Mouse (Mus musculus) cerebellum, postnatal 4 days (tissue): ENCODE measurements around the gene Gm5431.
"Not testable (repeated sequence)": the region's sequence is repeated elsewhere in the genome, so short reads cannot be mapped to it uniquely, and the experiment has no call there.

ENCODE experiments used
- DNase-seq, 2 experiments: peaks; one replicate each; pipeline ENCODE4 v3.0.0; 2022; ENCODE audit warnings: low spot score in 2 of 2, mixed read lengths in 1 of 2

The Gm5431 gene

DNA sequence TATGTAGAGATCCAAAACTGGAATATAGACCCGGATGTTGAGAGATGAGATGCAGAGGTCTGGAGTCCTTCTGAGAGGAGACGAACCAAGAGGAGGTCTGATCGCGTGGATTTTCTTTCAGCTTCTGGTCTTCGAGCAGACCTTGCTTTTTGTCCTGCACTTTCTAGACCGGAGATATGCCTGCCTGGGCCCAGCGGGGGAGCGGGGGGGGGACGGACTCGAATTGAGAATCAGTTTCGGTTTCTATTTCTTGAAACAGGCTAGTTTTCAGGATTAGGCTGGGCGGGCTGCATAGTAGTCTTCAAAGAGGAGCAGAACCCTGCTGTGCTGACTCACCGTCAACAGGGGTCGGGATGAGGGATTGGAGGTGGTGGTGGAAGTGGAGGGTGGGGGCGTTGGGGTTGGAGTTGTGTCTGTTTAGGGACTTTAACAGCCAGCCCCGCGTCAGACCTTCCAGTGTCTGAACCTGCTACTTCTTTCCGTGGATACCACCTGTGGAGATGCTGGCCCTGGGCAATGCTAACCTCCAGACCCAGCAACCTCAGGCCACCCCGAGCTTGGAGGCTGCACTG is 30.7 kb downstream of the Gm5431 start, which contains the start of gene Irgm1:
Irgm1 (minus strand) TSS at position 483 of the 572 bp plus-strand sequence.
- peak in 1 of 2 experiments; percentile 43 for DNase-seq

GRCm38 (mm10) chr11:48870781-48871180 is 31.2 kb downstream of the Gm5431 start:
- DNase-seq, result no peak

DNA sequence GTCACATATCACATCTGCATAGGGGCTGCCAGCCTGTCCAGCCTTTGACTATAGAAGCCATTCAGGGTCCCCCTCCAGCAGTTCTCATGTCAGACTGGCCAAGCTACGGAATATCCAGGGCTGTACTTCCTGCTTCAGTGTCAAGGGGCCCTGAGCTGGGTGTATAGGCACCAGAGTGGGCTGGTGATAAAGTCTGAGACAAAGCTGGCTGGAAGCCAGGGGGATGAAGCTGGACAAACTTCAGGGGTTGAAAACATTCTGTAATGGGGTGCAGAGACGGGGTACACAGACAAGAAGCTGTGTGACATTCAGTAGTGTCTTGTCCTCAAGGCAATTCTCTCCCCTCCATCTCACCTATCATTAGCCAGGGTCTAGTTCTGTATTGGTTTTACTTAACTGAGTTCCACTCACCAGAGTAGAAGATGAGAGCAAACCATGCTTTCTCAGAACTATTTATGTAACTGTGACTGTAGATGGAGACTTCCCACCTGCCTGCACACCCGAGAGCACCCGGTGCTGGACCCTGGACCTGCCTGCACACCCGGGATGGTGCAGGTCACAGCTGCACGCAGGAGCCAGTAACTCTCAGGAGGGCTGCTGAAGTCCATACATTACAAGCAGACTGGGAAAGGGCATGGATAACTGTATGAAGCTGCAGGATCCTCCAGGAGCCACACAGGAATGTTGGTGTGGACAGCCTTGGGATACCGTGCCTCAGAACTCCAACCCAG is 32.5 kb downstream of the Gm5431 start:
- no peak for DNase-seq

DNA sequence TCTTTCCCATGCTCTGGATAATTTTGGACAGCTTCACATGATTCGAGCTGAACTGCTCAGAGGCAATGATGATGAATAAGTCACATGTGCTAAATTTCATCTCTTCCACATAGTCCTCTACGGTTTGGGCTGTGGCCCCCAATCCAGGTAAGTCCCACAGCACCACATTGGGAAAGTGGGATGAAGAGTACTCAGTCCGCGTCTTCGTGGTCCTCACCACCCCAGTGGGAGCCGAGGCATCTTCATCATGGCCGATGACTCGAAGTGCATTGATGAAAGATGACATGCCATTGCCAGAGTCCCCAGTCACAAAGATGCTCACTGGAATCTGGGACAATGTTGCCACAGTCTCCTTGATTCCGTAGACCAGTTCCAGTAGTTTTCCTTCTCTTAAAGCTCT is 35.5 kb downstream of the Gm5431 start:
- DNase-seq, result no peak

GRCm38 (mm10) chr11:48863808-48864207 is 38.2 kb downstream of the Gm5431 start:
- no peak for DNase-seq

DNA sequence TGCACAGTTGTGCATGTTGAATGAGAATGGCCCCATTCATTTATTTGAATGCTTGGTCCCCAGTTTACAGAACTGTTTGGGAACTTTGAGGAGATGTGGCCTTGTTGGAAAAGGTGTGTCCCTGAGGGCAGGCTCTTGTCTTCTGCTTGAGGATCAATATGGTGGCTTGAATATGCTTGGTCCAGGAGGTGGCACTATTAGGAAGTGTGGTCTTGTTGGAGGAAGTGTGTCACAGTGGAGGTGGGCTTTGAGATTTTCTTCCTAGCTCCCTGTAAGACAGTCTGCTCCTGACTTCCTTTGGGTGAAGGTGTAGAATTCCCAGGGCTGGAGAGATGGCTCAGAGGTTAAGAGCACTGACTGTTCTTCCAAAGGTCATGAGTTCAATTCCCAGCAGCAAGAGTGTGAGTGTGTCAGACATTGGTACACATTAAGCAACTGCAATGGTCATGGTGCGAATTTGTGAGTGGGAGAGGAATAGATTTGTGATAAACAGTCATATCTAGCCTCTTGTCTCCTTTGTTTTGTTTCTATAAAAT is 39.2 kb downstream of the Gm5431 start:
- DNase-seq, result no peak

DNA sequence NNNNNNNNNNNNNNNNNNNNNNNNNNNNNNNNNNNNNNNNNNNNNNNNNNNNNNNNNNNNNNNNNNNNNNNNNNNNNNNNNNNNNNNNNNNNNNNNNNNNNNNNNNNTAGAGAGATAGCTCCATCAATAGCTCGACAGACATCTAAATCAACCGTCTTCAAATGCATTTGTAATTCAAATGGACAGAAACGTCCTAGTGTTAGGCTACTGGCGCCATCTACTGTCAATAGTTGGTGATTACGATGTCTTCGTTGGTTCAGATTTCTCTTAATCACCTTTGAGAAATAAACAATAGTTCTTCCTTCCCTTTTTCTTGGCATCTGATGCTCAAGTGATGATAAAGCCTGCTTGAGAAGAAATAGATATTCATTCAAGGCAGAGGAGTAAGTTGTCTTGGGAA is 43.0 kb downstream of the Gm5431 start:
- peak in 1 of 2 experiments; percentile 43 for DNase-seq

GRCm38 (mm10) chr11:48853474-48854180 is 48.4 kb downstream of the Gm5431 start:
- DNase-seq, result peak; percentile 81 to 88

DNA sequence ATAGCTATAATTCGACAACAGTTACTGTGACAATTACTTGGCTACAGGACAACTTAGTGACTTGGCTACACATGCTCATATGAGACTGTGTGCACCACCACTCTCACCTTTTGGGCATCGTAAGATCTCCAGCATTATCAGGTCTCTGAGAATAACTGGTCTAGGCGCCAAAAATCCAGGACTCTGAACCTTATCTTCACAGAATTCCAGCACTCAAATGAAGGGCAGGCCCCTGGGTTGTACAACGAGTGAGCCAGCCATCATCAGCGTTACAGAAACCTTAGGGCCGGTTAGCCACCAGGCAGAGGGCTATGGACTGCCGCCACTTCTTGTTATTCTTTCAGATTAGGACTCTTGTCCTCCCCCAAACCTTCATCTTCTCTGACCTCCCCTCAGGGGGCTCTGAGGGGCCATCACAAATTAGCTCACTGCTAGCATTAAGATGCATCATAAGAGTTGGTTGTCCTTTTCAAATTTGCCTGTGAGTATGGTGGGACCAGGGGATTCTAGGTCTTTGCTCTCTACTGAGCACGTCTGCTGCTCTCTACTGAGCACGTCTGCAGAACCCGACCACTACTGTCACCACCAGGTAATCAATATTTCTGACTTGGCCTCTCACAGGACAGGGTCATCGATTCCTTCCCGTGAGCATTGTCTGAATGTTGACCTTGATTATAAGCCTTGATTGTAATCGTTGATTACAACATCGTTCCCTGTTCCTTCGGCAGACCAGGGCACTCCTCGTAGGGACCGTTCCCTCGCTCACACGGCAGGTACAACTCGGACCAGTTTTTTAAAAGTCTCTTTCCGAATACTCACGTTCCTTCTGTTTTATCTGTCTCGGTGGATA is 49.2 kb downstream of the Gm5431 start:
- no peak for DNase-seq

DNA sequence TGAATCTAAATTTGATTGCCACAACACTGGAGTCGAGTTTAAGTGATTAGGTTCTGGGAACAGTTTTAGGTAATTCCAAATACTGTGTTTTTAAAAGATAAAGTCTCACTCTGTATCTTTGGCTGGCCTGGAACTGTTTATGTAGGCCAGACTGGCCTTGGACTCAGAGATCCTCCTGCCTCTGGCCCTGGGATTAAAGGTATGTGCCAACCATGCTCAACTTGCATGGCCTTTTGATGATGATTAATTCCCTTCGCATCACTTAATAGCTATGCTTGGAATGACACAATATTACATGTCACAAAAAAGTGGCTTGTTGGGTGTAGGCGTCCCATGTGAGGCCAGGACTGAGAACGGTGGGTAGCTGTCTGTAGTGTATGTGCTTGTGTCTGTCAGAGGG is 49.8 kb downstream of the Gm5431 start:
- no peak for DNase-seq

- DNase-seq, result no peak
Measured at GRCm38 (mm10) chr11:48851270-48851995, 50.6 kb downstream of the Gm5431 start.

GRCm38 (mm10) chr11:48850240-48850639 is 51.8 kb downstream of the Gm5431 start:
- no peak for DNase-seq

DNA sequence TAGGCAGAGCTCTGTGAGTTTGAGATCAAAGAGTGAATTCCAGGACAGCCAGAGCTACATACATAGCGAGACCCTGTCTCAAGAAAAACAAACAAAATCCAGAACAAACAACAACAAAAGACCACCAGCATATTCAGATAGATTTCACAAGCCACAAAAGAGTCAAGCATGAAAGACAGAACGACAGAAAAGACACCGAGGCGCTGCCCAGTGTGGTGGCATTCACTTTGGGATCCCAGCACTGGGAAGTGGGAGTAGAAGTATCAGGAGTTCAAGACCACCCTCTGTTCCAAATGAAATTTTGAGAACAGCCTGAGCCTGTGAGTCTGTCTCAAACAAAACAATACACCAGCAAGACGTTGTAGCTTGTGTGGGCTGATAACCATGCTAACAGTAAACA is 55.1 kb downstream of the Gm5431 start:
- DNase-seq, result no peak

DNA sequence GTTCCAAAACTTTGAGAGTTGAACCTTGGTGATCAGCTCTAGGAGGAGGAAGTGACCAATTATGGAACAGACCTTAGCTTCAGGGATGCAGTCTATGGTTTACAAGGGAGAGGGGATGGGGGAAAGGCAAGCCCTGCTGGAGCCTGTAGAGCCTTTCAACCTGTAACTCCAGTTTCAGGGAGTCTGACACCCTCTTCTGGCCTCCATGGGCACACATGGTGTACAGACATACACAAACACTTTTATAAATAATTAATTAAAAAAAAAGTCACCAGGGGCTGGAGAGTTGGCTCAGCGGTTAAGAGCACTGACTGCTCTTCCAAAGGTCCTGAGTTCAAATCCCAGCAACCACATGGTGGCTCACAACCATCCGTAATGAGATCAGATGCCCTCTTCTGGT is 55.7 kb downstream of the Gm5431 start:
- not testable (repeated sequence) for DNase-seq

GRCm38 (mm10) chr11:48845244-48845815 is 56.7 kb downstream of the Gm5431 start:
- no peak for DNase-seq

DNA sequence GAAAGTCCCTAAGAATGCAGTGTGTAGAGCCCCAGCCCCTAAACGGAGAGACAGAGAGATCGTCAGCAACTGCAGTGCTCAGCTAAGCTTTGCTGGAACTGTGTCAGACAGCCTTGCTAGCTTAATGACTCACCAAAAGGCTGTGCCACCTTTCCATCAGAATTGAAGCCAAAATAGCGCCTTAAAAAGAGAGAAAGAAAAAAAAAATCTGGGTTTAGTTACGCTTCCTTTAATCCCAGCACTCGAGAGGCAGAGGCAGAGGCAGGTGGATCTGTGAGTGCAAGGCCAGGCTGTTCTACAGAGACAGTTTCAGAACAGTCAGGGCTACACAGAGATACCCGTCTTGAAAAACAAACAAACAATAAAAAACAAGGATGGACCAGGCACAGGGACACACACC is 57.7 kb downstream of the Gm5431 start:
- no peak for DNase-seq

DNA sequence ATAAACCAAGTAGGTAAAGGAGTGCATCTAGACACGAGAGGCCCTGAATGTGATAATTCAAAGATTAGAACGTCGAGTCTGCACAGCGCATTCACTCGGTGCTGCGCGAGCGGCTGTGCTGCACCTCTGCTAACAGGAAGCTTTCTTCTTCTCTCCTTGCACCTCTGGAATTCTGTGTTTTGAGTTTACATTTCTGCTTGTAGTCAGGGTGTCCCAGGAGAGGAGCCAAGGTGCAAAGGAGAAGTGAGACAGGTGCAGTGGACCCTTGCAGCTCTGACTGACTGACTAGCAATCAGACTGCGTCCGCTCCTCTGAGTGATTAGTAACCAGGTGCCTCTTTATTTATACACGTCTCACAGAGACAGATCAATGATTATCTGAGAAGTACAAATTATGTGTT is 58.8 kb downstream of the Gm5431 start:
- no peak for DNase-seq

DNA sequence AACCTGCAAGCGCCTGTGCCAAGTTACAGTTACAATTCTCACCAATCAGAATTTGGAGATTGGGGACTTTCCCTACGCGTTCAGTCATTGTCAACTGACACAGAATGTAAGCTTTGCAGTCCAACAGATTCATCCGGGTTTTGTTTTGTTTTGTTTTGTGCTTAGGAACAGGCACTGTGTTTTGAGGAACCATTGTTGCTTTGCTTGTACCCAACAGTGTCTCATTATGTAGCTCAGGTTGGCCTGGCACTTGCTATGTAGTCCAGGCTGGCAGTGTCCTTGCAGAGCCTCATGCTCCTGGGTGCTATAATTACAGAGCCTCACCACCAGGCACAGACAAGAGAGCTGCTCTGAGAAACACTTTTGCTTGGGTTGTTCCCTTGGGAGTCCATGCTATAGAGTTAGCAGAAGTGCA is 59.6 kb downstream of the Gm5431 start:
- no peak for DNase-seq

DNA sequence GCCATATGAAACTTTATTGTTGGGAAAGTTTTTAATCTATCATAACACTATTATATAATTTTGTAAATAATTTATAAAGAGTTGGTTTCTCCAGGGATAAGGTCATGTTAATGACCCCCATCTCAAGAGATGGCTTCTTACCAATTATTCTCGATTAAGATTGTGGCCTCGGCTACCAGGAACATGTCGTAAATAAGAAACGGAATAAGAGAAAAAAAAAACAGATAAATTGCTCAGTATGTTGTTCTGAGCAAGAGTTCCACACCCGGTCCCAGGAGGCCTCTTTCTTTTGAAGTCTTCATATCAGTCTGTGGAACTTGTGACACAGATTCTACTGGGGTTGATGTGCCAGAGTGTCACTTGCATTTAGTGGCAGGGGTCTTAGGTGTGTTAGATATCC is 60.8 kb downstream of the Gm5431 start:
- DNase-seq, result no peak

DNA sequence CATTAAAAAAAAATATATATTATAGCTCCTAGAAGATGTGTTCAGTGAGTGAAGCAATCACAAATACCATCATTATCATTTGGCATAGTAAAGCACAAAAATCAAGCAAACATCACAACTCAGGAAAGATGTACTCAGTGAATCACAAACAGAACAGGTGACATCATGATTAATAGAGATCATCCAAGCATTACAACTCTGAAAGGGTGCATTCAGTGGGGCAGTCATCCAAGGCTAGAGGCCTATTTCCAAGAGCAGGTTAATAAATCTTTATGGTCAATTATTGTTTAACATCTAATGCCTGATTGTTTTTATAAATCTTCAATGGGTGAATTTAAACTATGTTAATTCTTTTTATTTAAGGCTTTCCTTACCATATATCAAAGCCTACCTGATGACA is 61.2 kb downstream of the Gm5431 start:
- no peak for DNase-seq
